Mouse (Mus musculus) urinary bladder, postnatal 0 days (tissue): Measurements from ENCODE around the gene Rnf220. TPM values are rescaled to one million over a fixed set of nuclear protein-coding genes. Genes with fewer than 3 reads are reported as not detected.

Experiments used
- polyA plus RNA-seq: library from polyadenylated mRNA; unstranded; fragments of >200 nt; fragmentation: Nextera tagmentation; extraction: Ambion mirVana; gene quantifications from 2 replicates; pipeline ENCODE4 v1.2.1, GENCODE M21; 2015

The Rnf220 gene
- polyA plus RNA-seq, result 36.8 and 46.4 TPM in 2 replicates

DNA sequence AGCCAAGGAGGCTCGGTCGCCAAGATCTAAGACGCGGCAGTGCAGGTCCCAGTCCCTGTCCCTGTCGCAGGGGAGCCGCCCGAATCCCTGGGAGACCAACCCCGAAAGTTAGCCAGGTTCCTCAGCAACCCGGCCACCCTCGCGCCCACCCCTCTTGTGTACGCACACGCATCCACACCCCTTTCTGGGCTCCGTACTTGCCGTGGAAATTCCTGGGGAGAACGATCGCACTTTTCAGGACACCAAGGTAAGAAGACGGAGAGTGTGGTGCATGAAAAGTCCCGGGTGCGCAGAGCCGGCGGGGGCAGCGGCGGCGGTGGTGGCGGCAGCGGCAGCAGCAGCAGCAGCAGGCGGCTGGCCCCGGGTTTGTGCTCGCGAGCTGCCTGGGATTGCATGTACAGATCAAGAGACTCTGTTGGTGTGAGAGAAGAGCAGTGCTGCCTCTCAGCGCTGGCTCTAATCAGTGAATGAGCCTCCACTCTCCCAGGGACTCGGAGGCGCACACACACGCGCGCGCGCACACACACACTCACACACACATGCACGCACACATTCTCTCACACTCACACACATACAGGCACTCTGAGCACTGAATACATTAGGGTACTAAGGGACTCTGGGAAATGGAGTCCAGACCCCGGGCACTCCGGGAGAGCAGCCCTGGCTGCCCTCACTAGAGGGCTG is at the start of gene Rnf220:
Gene Rnf220, minus strand, starts transcription at position 571 of the 684 bp plus-strand sequence.

DNA sequence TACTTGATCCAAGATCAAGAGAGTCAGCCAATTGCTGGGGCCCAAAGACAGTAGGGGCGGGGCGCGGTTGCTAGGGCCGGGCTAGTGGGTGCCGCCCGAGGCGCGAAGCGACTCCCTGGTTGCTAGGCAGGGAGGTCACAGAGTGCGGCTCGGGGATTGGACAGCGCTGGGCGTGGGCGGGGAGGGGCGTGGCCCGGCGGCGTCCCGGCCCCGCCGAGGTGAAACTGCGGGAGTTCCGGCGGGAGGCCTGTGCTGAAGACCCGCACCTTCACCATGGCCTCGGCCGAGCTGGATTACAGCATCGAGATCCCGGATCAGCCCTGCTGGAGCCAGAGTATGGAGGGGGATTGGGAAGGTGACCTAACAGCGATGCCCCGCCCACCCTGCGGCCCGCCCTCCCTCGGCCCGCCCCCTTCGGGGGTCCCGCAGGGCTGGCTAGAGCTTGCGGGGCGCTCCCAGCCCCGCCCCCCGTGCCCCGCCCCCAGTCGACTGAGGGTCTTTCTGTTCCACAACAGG is 245.0 kb downstream of the Rnf220 start, which contains the start of the genes Tmem53 and Armh1:
Gene Tmem53, plus strand, starts transcription at position 151 of the 516 bp plus-strand sequence.
Gene Armh1, minus strand, starts transcription at position 325 of the 516 bp plus-strand sequence.

Other genes starting within 250 kb of the Rnf220 start
- gene Tmem53, start 245.1 kb downstream of the Rnf220 start, polyA plus RNA-seq, result 10.5 and 13.7 TPM in 2 replicates
- gene Armh1, start 244.9 kb downstream of the Rnf220 start, polyA plus RNA-seq, result 0.08 TPM in 1 of 2 replicates, not detected in the other
- 97.8 and 105 TPM in 2 replicates for gene Eri3, start 53.3 kb upstream of the Rnf220 start, polyA plus RNA-seq
- 30.1 and 31.2 TPM in 2 replicates for gene Dmap1, start 185.2 kb upstream of the Rnf220 start, polyA plus RNA-seq
- not detected in 2 replicates for gene Gm12845, start 227.4 kb upstream of the Rnf220 start, polyA plus RNA-seq